Mouse (Mus musculus) lung, embryonic 16.5 days (tissue): Measurements from ENCODE around the gene Lrrc8c. TPM values are rescaled to one million over a fixed set of nuclear protein-coding genes. Genes with fewer than 3 reads are reported as not detected.
A peak's percentile ranks its signal among the peaks of the same experiment; 100 is the strongest.

ENCODE experiments used
- ATAC-seq: fragments of 200-750 bp; cut with Nextera tagmentation; 2 replicates; pipeline ENCODE4 v1.8.0; 2017; ENCODE audit warnings: low read depth, mild to moderate bottlenecking, moderate library complexity
- H3K27ac ChIP-seq: fragments of 300-500 bp; sonication (generic); 2 replicates; pipeline ENCODE4 v1.5.1; 2014; ENCODE audit warnings: mild to moderate bottlenecking, control low read depth, low read length
- H3K27me3 ChIP-seq: fragments of 300-500 bp; sonication (generic); 2 replicates; pipeline ENCODE4 v1.6.1; 2014; ENCODE audit warnings: low read depth, low read length, mixed read lengths; ENCODE audit not compliant: control insufficient read depth, insufficient read depth
- H3K36me3 ChIP-seq: fragments of 300-500 bp; sonication (generic); 2 replicates; pipeline ENCODE4 v1.6.1; 2014; ENCODE audit warnings: low read length; ENCODE audit not compliant: control insufficient read depth, insufficient read depth
- H3K4me1 ChIP-seq: fragments of 300-500 bp; sonication (generic); replicated peaks from 2 replicates; pipeline ENCODE4 v1.6.1; 2014; ENCODE audit warnings: low read length, mixed read lengths; ENCODE audit not compliant: control insufficient read depth, insufficient read depth
- H3K4me2 ChIP-seq: fragments of 300-500 bp; sonication (generic); 2 replicates; pipeline ENCODE4 v1.6.1; 2014; ENCODE audit warnings: low read depth, low read length, control low read depth
- H3K4me3 ChIP-seq: fragments of 300-500 bp; sonication (generic); 2 replicates; pipeline ENCODE4 v1.5.1; 2014; ENCODE audit warnings: mild to moderate bottlenecking, low read length, control low read depth
- H3K9ac ChIP-seq: fragments of 300-500 bp; sonication (generic); 2 replicates; pipeline ENCODE4 v1.6.1; 2014; ENCODE audit warnings: low read length, control low read depth
- H3K9me3 ChIP-seq: fragments of 300-500 bp; sonication (generic); 2 replicates; pipeline ENCODE4 v1.6.1; 2016; ENCODE audit warnings: low read length; ENCODE audit not compliant: control insufficient read depth
- WGBS: fragments of 180-500 bp; shearing (Covaris S2); extraction: QIAGEN DNeasy Blood & Tissue Kit; methylation state at CpG from one replicate; pipeline ENCODE4 v1.1.7; 2014; 5-methylcytosine and 5-hydroxymethylcytosine counted together
- polyA plus RNA-seq: library from polyadenylated mRNA; unstranded; fragments of >200 nt; fragmentation: Nextera tagmentation; extraction: Ambion mirVana; gene quantifications from 2 replicates; pipeline ENCODE4 v1.2.1, GENCODE M21; 2015

Gene Lrrc8c
- polyA plus RNA-seq, 1 experiment from 2014 or later, result 29.2 TPM

DNA sequence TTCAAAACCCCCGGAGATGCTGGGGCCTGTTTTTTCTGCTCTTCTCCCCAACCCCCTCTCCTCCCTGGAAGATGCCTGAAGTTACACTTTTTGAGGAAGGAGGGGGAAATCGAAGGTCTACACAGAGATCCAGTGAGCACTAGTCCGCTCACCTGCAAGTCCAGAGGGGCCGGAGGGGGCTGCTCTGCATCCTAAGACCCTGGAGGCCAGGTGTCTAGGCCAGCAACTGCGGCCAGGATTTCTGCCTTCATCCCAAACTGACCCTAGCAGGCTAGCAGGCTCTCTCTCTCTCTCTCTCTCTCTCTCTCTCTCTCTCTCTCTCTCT lies 750 bp downstream of the Lrrc8c start:
- 3% methylated on average over 5 of the region's 5 CpGs for WGBS
- H3K4me3 ChIP-seq, result peak overlapping the region; percentile 80
- peak overlapping the region; percentile 84 for H3K9ac ChIP-seq
- no peaks in the 10 kb centered on the region for H3K9me3 ChIP-seq
- H3K36me3 ChIP-seq, result peaks cover 2% of the 10 kb centered on the region; the same call in 1 of the 2 replicates
- peak overlapping the region; percentile 76 for H3K4me2 ChIP-seq
- H3K4me1 ChIP-seq, result peaks cover 12% of the 10 kb centered on the region
- ATAC-seq, result no peak
- H3K27ac ChIP-seq, result peak overlapping the region; percentile 79; the same call in 1 of the 2 replicates
- no peaks in the 10 kb centered on the region for H3K27me3 ChIP-seq

DNA sequence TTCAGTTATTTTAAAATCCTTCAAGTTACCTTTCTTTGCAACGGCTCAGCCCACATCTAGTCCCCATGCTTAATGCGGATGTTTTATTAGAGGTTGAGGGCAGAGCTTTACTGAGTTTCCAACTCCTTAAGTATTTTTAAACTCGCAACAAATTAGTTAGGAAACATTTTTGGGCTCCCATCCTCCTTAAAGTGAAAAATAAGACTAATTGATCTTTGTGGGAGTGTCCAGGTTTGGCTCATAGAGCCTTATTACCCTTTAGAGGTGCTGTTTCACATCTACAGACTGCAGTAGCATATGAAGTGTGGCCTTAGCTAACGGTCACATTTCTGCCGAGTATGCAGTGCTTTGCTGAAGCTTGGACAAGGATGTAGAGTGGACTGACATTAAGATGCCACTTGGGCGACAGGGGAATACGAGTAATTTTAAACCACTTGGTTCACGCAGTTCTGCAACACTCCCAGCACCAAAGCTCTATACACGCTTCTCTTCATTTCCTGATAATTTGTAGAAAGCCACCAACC lies 1.3 kb downstream of the Lrrc8c start:
- H3K36me3 ChIP-seq, result peaks cover 2% of the 10 kb centered on the region; the same call in 1 of the 2 replicates
- peak overlapping the region; percentile 84 for H3K9ac ChIP-seq
- H3K27ac ChIP-seq, result no peak overlapping the region
- peaks cover 12% of the 10 kb centered on the region for H3K4me1 ChIP-seq
- WGBS, result 34% methylated on average over 9 of the region's 9 CpGs
- peak overlapping the region; percentile 80 for H3K4me3 ChIP-seq
- H3K9me3 ChIP-seq, result no peaks in the 10 kb centered on the region
- H3K4me2 ChIP-seq, result peak overlapping the region; percentile 76
- no peaks in the 10 kb centered on the region for H3K27me3 ChIP-seq
- no peak for ATAC-seq

DNA sequence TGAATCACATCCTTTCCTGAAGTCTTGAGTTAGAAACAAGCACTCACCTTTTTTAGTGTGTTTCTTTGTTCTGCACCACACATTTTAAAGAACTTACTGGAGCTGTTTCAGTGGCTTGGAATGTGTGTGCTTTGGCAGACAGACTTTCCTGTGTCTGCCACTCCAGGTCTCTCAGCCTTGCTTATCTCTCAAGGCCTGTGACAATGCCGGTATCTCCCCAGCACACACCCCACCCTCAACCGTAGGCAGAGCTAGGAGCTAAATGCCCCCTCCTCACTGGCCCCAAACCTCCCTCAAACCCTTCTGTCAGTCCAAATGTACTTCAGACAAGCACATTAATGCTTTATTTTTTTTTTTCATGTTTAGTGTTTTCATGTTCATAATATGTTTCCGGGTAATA lies 4.3 kb downstream of the Lrrc8c start:
- 30% methylated on average over 3 of the region's 3 CpGs for WGBS
- H3K27ac ChIP-seq, result peak overlapping the region; percentile 73
- H3K27me3 ChIP-seq, result no peaks in the 10 kb centered on the region
- 0 out of 2 replicates have a peak, but pooled peaks have one; percentile 8 for ATAC-seq
- H3K4me1 ChIP-seq, result peaks cover 8% of the 10 kb centered on the region
- H3K9me3 ChIP-seq, result no peaks in the 10 kb centered on the region
- peaks cover 2% of the 10 kb centered on the region; the same call in 1 of the 2 replicates for H3K36me3 ChIP-seq
- H3K4me3 ChIP-seq, result no peak overlapping the region
- H3K9ac ChIP-seq, result no peak overlapping the region
- peak overlapping the region; percentile 32 for H3K4me2 ChIP-seq

DNA sequence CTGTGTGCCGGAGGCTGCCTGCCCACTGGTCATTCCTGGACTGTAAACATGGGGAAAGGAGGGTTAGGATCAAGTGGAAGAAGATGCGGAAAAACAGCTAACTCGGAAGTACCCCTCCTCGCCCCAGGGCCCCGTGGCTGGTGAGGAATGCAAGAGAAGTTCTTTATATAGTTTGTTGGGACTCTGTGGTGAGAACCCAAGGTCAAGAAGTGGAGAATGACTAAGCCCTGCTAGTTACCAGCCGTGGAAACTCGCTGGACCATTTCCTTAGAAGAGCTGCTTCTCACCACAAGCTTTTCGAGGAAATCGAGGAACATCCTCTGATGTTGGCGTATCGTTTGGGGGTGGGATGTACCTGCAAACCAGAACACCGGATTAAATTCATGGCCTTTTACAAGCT lies 5.8 kb downstream of the Lrrc8c start:
- Histone ChIP-seq H3K4me3 (no peak overlapping the region), H3K27me3 (no peaks in the 10 kb centered on the region), H3K36me3 (peaks cover 2% of the 10 kb centered on the region; the same call in 1 of the 2 replicates), H3K4me1 (peaks cover 7% of the 10 kb centered on the region; the same call in 1 of the 2 replicates), H3K4me2 (no peak overlapping the region), H3K9me3 (no peaks in the 10 kb centered on the region), H3K9ac (no peak overlapping the region), H3K27ac (no peak overlapping the region)
- no peak for ATAC-seq
- WGBS, result 90% methylated on average over 12 of the region's 12 CpGs

DNA sequence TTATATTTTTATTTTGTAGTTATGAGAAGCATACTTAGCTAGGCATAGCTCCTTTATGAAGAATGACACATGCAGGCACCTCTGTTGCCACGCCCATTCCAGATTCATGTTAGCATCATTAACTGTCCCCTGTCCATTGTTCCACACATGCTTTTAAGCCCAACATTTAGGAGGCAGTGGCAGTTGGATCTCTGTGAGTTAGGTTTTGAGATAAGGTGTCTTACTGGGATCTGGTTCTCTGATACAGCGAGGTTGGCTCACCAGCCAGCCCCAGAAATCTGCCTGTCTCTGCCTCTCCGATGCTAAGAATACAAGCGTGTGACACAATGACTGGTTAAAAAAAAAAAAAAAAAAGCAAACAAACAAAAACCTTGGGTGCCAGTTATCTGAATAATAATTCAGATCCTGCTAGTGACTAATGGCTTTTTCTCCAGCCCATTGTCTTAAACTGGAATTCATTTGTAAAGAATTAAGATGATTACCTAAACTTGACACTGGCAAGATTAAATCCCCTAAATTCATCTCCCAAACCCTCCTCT lies 7.0 kb downstream of the Lrrc8c start:
- WGBS, result 87% methylated on average over 4 of the region's 4 CpGs
- H3K4me1 ChIP-seq, result peaks cover 10% of the 10 kb centered on the region

DNA sequence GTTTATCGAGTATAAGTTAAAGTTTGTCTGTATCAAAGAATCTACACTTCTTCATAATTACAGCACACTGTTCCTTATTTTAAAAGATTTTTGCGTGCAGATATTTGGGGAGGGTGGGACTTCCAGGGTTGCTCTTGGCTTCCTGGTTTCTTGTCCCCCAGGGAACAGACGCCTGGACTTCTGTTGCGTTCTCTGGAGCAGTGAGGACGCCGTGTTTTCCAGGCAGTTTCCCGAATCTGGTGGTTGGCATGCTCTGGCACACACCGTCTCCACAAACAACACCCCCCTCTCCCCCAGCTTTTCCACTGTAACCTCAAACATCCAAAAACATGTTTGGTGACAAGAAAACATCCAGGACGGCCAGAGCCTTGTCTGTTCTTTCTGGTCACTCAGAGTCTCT lies 7.6 kb downstream of the Lrrc8c start:
- Histone ChIP-seq H3K27me3 (no peaks in the 10 kb centered on the region), H3K9ac (no peak overlapping the region), H3K4me1 (peaks cover 12% of the 10 kb centered on the region), H3K36me3 (peaks cover 2% of the 10 kb centered on the region; the same call in 1 of the 2 replicates), H3K4me3 (no peak overlapping the region), H3K4me2 (no peak overlapping the region), H3K27ac (no peak overlapping the region), H3K9me3 (no peaks in the 10 kb centered on the region)
- 91% methylated on average over 9 of the region's 9 CpGs for WGBS
- ATAC-seq, result no peak

More for the DNA sequence above, 7.0 kb downstream of the Lrrc8c start:
- no peak for ATAC-seq
- Histone ChIP-seq H3K4me2 (no peak overlapping the region), H3K9ac (no peak overlapping the region), H3K27me3 (no peaks in the 10 kb centered on the region), H3K27ac (no peak overlapping the region), H3K9me3 (no peaks in the 10 kb centered on the region), H3K4me3 (no peak overlapping the region), H3K36me3 (peaks cover 2% of the 10 kb centered on the region; the same call in 1 of the 2 replicates)

DNA sequence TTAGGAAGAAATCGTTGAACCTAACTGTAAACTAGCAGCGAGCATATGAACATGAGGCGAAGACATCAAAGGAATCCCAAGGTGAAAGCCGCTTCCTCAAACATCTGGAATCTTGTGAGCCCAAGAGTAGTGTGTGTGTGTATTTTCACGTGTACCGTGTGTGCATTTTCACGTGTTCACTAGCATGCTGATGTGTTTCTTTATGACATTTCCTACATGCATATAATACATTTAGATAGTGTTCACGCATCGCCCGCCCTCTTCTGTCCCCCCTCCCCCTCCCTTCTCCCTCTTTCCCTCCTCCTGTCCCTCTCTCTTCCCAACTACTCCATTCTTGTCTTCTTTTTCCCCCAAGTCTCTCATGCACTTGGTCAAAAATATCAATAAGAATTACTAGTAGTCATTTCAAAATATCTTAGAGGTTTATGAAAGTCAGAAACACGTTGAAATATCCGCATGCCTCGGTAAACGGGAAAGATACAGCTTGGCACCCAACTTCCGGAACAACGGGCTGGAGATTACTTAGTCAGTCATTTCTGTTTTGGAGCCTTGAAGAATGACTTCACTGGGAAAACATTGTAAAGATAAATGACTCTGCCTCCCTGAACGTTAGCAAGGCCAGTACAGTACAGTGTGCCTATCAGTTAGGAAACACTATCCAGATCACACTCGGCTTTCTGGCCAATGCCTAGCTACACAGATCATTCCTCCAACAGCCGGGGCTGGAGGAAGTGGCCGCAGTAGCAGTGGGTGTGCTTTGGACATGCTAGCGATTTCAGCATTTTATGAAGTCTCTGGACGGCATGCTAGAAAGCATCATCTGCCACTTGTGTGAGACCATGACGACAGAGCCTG lies 8.5 kb downstream of the Lrrc8c start:
- Histone ChIP-seq H3K27me3 (no peaks in the 10 kb centered on the region), H3K36me3 (peaks cover 2% of the 10 kb centered on the region; the same call in 1 of the 2 replicates), H3K27ac (no peak overlapping the region), H3K4me1 (peaks cover 12% of the 10 kb centered on the region), H3K9ac (no peak overlapping the region), H3K9me3 (no peaks in the 10 kb centered on the region), H3K4me3 (no peak overlapping the region), H3K4me2 (no peak overlapping the region)
- WGBS, result 76% methylated on average over 23 of the region's 23 CpGs
- peak; percentile 51; the same call in 1 of the 2 replicates for ATAC-seq

DNA sequence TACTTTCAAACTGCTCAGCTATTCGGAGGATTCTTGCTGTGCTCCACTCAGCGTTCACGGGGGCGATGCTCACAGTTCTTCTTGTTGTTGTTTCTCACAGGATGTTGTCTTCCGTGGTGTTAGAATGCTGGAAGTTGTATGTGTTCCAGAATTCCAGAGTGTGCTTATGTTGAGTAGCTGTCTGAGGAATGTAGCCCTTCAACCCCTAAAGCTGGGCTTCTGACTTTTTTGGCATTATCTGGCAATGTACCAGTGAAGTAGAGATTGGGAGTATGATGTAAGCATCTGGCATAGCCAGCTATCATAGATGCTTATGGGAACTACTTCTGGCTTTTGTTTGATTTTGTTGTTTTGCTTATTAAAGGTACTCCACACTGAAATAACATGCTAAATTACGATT lies 11.4 kb downstream of the Lrrc8c start:
- Histone ChIP-seq H3K9me3 (no peaks in the 10 kb centered on the region), H3K27me3 (no peaks in the 10 kb centered on the region), H3K36me3 (no peaks in the 10 kb centered on the region), H3K4me3 (no peak overlapping the region), H3K4me2 (no peak overlapping the region), H3K27ac (no peak overlapping the region), H3K9ac (no peak overlapping the region), H3K4me1 (peaks cover 8% of the 10 kb centered on the region)
- WGBS, result 52% methylated on average over 6 of the region's 6 CpGs
- no peak for ATAC-seq

DNA sequence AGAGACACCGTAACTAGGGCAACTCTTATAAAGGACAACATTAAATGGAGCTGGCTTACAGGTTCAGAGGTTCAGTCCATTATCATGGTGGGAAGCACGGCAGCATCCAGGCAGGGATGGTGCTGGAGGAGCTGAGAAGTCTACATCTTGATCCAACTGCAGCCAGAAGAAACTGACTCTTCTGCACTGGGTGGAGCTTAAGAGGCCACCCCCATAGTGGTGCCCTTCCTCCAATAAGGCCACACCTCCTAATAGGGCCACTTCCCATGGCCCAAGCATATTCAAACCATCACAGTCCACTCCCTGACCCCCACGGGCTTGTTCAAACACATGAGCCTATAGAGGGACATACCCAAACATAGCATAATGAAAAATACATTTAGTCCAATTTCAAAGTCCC lies 16.0 kb downstream of the Lrrc8c start:
- Histone ChIP-seq H3K27ac (no peak overlapping the region), H3K9me3 (no peaks in the 10 kb centered on the region), H3K27me3 (no peaks in the 10 kb centered on the region), H3K4me1 (peaks cover 8% of the 10 kb centered on the region), H3K4me3 (no peak overlapping the region), H3K9ac (no peak overlapping the region), H3K4me2 (no peak overlapping the region), H3K36me3 (no peaks in the 10 kb centered on the region)
- 89% methylated on average over 3 of the region's 3 CpGs for WGBS
- ATAC-seq, result no peak
